Mouse (Mus musculus) heart, embryonic 11.5 days (tissue): ENCODE data around the gene Slc26a1. TPM values are rescaled to one million over a fixed set of nuclear protein-coding genes. Genes with fewer than 3 reads are reported as not detected.
"Not testable (repeated sequence)": the region's sequence is repeated elsewhere in the genome, so short reads cannot be mapped to it uniquely, and the experiment has no call there.

Experiments used
- ATAC-seq: fragments of 200-750 bp; cut with Nextera tagmentation; replicated peaks from 2 replicates; pipeline ENCODE4 v1.8.0; 2017; ENCODE audit warnings: moderate library complexity; ENCODE audit not compliant: insufficient number of reproducible peaks, low FRiP score, low TSS enrichment
- H3K27ac ChIP-seq: fragments of 300-500 bp; sonication (generic); 2 replicates; pipeline ENCODE4 v1.5.1; 2014; ENCODE audit warnings: mild to moderate bottlenecking, low read depth, low read length
- H3K27me3 ChIP-seq: fragments of 300-500 bp; sonication (generic); 2 replicates; pipeline ENCODE4 v1.6.1; 2014; ENCODE audit warnings: mild to moderate bottlenecking, low read length, mixed read lengths; ENCODE audit not compliant: control insufficient read depth, insufficient read depth
- H3K36me3 ChIP-seq: fragments of 300-500 bp; sonication (generic); 2 replicates; pipeline ENCODE4 v1.6.1; 2014; ENCODE audit warnings: mild to moderate bottlenecking, low read length, moderate library complexity, mixed read lengths; ENCODE audit not compliant: control insufficient read depth, insufficient read depth
- H3K4me1 ChIP-seq: fragments of 300-500 bp; sonication (generic); 2 replicates; pipeline ENCODE4 v1.6.1; 2014; ENCODE audit warnings: low read length; ENCODE audit not compliant: control insufficient read depth, insufficient read depth
- H3K4me2 ChIP-seq: fragments of 300-500 bp; sonication (generic); 2 replicates; pipeline ENCODE4 v1.6.1; 2014; ENCODE audit warnings: mild to moderate bottlenecking, moderate library complexity
- H3K4me3 ChIP-seq: fragments of 300-500 bp; sonication (generic); 2 replicates; pipeline ENCODE4 v1.5.1; 2014; ENCODE audit warnings: low read depth, low read length
- H3K9ac ChIP-seq: fragments of 300-500 bp; sonication (generic); 2 replicates; pipeline ENCODE4 v1.6.1; 2014; ENCODE audit warnings: mild to moderate bottlenecking, low read depth, low read length, moderate library complexity
- H3K9me3 ChIP-seq: fragments of 300-500 bp; sonication (generic); replicated peaks from 2 replicates; pipeline ENCODE4 v1.6.1; 2016; ENCODE audit warnings: low read length; ENCODE audit not compliant: control insufficient read depth
- WGBS: fragments of 180-500 bp; shearing (Covaris S2); extraction: QIAGEN DNeasy Blood & Tissue Kit; methylation state at CpG from one replicate; pipeline ENCODE4 v1.1.7; 2014; ENCODE audit not compliant: insufficient replicate concordance; 5-methylcytosine and 5-hydroxymethylcytosine counted together
- polyA plus RNA-seq: library from polyadenylated mRNA; unstranded; fragments of >200 nt; fragmentation: Nextera tagmentation; extraction: Ambion mirVana; gene quantifications from 2 replicates; pipeline ENCODE4 v1.2.1, GENCODE M21; 2014

Slc26a1 gene
- polyA plus RNA-seq, 1 experiment from 2014 or later, result 0.70 TPM

GRCm38 (mm10) chr5:108647820-108648465, 27.4 kb downstream of the Slc26a1 start:
- 88% methylated on average over 2 of the region's 2 CpGs for WGBS
- Histone ChIP-seq H3K36me3 (peaks cover 13% of the 10 kb centered on the region; the same call in 1 of the 2 replicates), H3K4me3 (no peak overlapping the region), H3K4me2 (no peak overlapping the region), H3K9me3 (no peaks in the 10 kb centered on the region), H3K27ac (no peak overlapping the region), H3K4me1 (no peaks in the 10 kb centered on the region), H3K9ac (no peak overlapping the region), H3K27me3 (no peaks in the 10 kb centered on the region)
- no peak for ATAC-seq

GRCm38 (mm10) chr5:108647311-108647710, 28.1 kb downstream of the Slc26a1 start:
- H3K4me3 ChIP-seq, result no peak overlapping the region
- peaks cover 13% of the 10 kb centered on the region; the same call in 1 of the 2 replicates for H3K36me3 ChIP-seq
- no peak overlapping the region for H3K27ac ChIP-seq
- H3K4me1 ChIP-seq, result no peaks in the 10 kb centered on the region
- H3K27me3 ChIP-seq, result no peaks in the 10 kb centered on the region
- H3K9me3 ChIP-seq, result no peaks in the 10 kb centered on the region
- no peak overlapping the region for H3K9ac ChIP-seq
- WGBS, result 81% methylated on average over 2 of the region's 2 CpGs
- no peak for ATAC-seq
- no peak overlapping the region for H3K4me2 ChIP-seq

- no peak for ATAC-seq
- H3K36me3 ChIP-seq, result peaks cover 13% of the 10 kb centered on the region; the same call in 1 of the 2 replicates
- H3K9me3 ChIP-seq, result no peaks in the 10 kb centered on the region
- 87% methylated on average over 3 of the region's 3 CpGs for WGBS
- H3K27me3 ChIP-seq, result no peaks in the 10 kb centered on the region
- H3K4me1 ChIP-seq, result no peaks in the 10 kb centered on the region
- H3K4me3 ChIP-seq, result no peak overlapping the region
- H3K9ac ChIP-seq, result no peak overlapping the region
- no peak overlapping the region for H3K4me2 ChIP-seq
- H3K27ac ChIP-seq, result no peak overlapping the region
Observed at GRCm38 (mm10) chr5:108646343-108646660, 29.1 kb downstream of the Slc26a1 start.

- no peak for ATAC-seq
- Histone ChIP-seq H3K9me3 (no peaks in the 10 kb centered on the region), H3K4me2 (no peak overlapping the region), H3K36me3 (peaks cover 13% of the 10 kb centered on the region; the same call in 1 of the 2 replicates), H3K4me1 (no peaks in the 10 kb centered on the region), H3K27ac (no peak overlapping the region), H3K4me3 (no peak overlapping the region), H3K27me3 (no peaks in the 10 kb centered on the region), H3K9ac (no peak overlapping the region)
- 87% methylated on average over 9 of the region's 9 CpGs for WGBS
Observed at GRCm38 (mm10) chr5:108645651-108646342, 29.6 kb downstream of the Slc26a1 start.

- no peak overlapping the region for H3K4me2 ChIP-seq
- H3K36me3 ChIP-seq, result peaks cover 13% of the 10 kb centered on the region; the same call in 1 of the 2 replicates
- H3K27ac ChIP-seq, result no peak overlapping the region
- H3K9ac ChIP-seq, result no peak overlapping the region
- H3K27me3 ChIP-seq, result no peaks in the 10 kb centered on the region
- H3K4me3 ChIP-seq, result no peak overlapping the region
- no peak for ATAC-seq
- WGBS, result 66% methylated on average over 2 of the region's 2 CpGs
- no peaks in the 10 kb centered on the region for H3K9me3 ChIP-seq
- H3K4me1 ChIP-seq, result no peaks in the 10 kb centered on the region
Observed at GRCm38 (mm10) chr5:108643674-108644073, 31.7 kb downstream of the Slc26a1 start.

GRCm38 (mm10) chr5:108636172-108636571, 39.2 kb downstream of the Slc26a1 start:
- Histone ChIP-seq H3K36me3 (no peaks in the 10 kb centered on the region), H3K4me3 (no peak overlapping the region), H3K4me2 (no peak overlapping the region), H3K27ac (no peak overlapping the region), H3K9me3 (no peaks in the 10 kb centered on the region), H3K9ac (no peak overlapping the region), H3K27me3 (no peaks in the 10 kb centered on the region), H3K4me1 (no peaks in the 10 kb centered on the region)
- no peak for ATAC-seq
- WGBS, result 63% methylated on average over 4 of the region's 4 CpGs

- H3K36me3 ChIP-seq, result not testable (repeated sequence)
Observed at GRCm38 (mm10) chr5:108634088-108634487, 41.3 kb downstream of the Slc26a1 start.

GRCm38 (mm10) chr5:108633676-108634075, 41.7 kb downstream of the Slc26a1 start:
- 85% methylated on average over 4 of the region's 4 CpGs for WGBS
- H3K4me3 ChIP-seq, result no peak overlapping the region
- ATAC-seq, result no peak
- no peak overlapping the region for H3K27ac ChIP-seq
- no peaks in the 10 kb centered on the region for H3K36me3 ChIP-seq
- H3K9me3 ChIP-seq, result no peaks in the 10 kb centered on the region
- no peak overlapping the region for H3K4me2 ChIP-seq
- H3K27me3 ChIP-seq, result no peaks in the 10 kb centered on the region
- peaks cover 8% of the 10 kb centered on the region for H3K4me1 ChIP-seq
- no peak overlapping the region for H3K9ac ChIP-seq

More at GRCm38 (mm10) chr5:108634088-108634487, 41.3 kb downstream of the Slc26a1 start:
- H3K4me2 ChIP-seq, H3K27ac ChIP-seq, H3K4me1 ChIP-seq, ATAC-seq, H3K27me3 ChIP-seq, H3K9ac ChIP-seq, H3K9me3 ChIP-seq, H3K4me3 ChIP-seq: not testable (repeated sequence)
- 85% methylated on average over 2 of the region's 3 CpGs for WGBS
